Mouse (Mus musculus) embryonic facial prominence, embryonic 10.5 days (tissue): ENCODE measurements at regions not wholly inside any gene's neighbourhood (a gene's known extent, or its start where the extent isn't known, plus 50 kb on each side); places are given as distances from the start of the nearest gene placed in this dataset.
A peak's percentile ranks its signal among the peaks of the same experiment; 100 is the strongest.

ENCODE experiments used
- DNase-seq: peaks from one replicate; pipeline ENCODE4 v3.0.0-alpha.2; 2017; ENCODE audit warnings: low spot score
- H3K27ac ChIP-seq: fragments of 300-500 bp; sonication (generic); replicated peaks from 2 replicates; pipeline ENCODE4 v1.5.1; 2016; ENCODE audit warnings: mild to moderate bottlenecking
- H3K27me3 ChIP-seq: fragments of 300-500 bp; sonication (generic); replicated peaks from 2 replicates; pipeline ENCODE4 v1.6.1; 2016; ENCODE audit warnings: low read depth, mild to moderate bottlenecking; ENCODE audit not compliant: poor library complexity, severe bottlenecking
- H3K36me3 ChIP-seq: fragments of 300-500 bp; sonication (generic); replicated peaks from 2 replicates; pipeline ENCODE4 v1.6.1; 2016; ENCODE audit warnings: mild to moderate bottlenecking, moderate library complexity
- H3K4me1 ChIP-seq: fragments of 300-500 bp; sonication (generic); 2 replicates; pipeline ENCODE4 v1.6.1; 2016
- H3K4me3 ChIP-seq: fragments of 300-500 bp; sonication (generic); 2 replicates; pipeline ENCODE4 v1.5.1; 2016; ENCODE audit warnings: mild to moderate bottlenecking, moderate library complexity
- H3K9me3 ChIP-seq: fragments of 300-500 bp; sonication (generic); 2 replicates; pipeline ENCODE4 v1.6.1; 2016; ENCODE audit warnings: mild to moderate bottlenecking
- WGBS: fragments of 180-500 bp; shearing (Covaris S2); methylation state at CpG from one replicate; pipeline ENCODE4 v1.1.7; 2016; 5-methylcytosine and 5-hydroxymethylcytosine counted together

GRCm38 (mm10) chr8:126717652-126718155 lies 123.9 kb upstream of the Irf2bp2 start:
- H3K4me3 ChIP-seq, result no peak overlapping the region
- H3K36me3 ChIP-seq, result no peaks in the 10 kb centered on the region
- peaks cover 10% of the 10 kb centered on the region for H3K4me1 ChIP-seq
- no peak for DNase-seq
- H3K9me3 ChIP-seq, result no peaks in the 10 kb centered on the region
- H3K27me3 ChIP-seq, result no peaks in the 10 kb centered on the region
- no peak overlapping the region for H3K27ac ChIP-seq
- 87% methylated on average over 2 of the region's 2 CpGs for WGBS

- no peak overlapping the region for H3K27ac ChIP-seq
- no peaks in the 10 kb centered on the region for H3K9me3 ChIP-seq
- H3K27me3 ChIP-seq, result no peaks in the 10 kb centered on the region
- WGBS, result 100% methylated on average over 1 of the region's 1 CpGs
- no peak for DNase-seq
- H3K4me3 ChIP-seq, result no peak overlapping the region
- H3K36me3 ChIP-seq, result no peaks in the 10 kb centered on the region
- peaks cover 10% of the 10 kb centered on the region for H3K4me1 ChIP-seq
These were observed 121.9 kb upstream of the Irf2bp2 start for GRCm38 (mm10) chr8:126715666-126716065.

GRCm38 (mm10) chr8:126713602-126714145 lies 119.9 kb upstream of the Irf2bp2 start:
- H3K4me3 ChIP-seq, result no peak overlapping the region
- no peaks in the 10 kb centered on the region for H3K9me3 ChIP-seq
- no peaks in the 10 kb centered on the region for H3K27me3 ChIP-seq
- H3K27ac ChIP-seq, result no peak overlapping the region
- peaks cover 10% of the 10 kb centered on the region for H3K4me1 ChIP-seq
- no peak for DNase-seq
- no peaks in the 10 kb centered on the region for H3K36me3 ChIP-seq
- 66% methylated on average over 8 of the region's 8 CpGs for WGBS

- no peaks in the 10 kb centered on the region for H3K36me3 ChIP-seq
- H3K27me3 ChIP-seq, result no peaks in the 10 kb centered on the region
- DNase-seq, result no peak
- H3K9me3 ChIP-seq, result no peaks in the 10 kb centered on the region
- H3K4me3 ChIP-seq, result no peak overlapping the region
- WGBS, result 39% methylated on average over 4 of the region's 4 CpGs
- H3K4me1 ChIP-seq, result peaks cover 10% of the 10 kb centered on the region
- H3K27ac ChIP-seq, result no peak overlapping the region
These were observed 119.4 kb upstream of the Irf2bp2 start for GRCm38 (mm10) chr8:126713181-126713580.

GRCm38 (mm10) chr8:126712749-126713148 lies 119.0 kb upstream of the Irf2bp2 start:
- no peaks in the 10 kb centered on the region for H3K27me3 ChIP-seq
- no peak overlapping the region for H3K4me3 ChIP-seq
- no peaks in the 10 kb centered on the region for H3K36me3 ChIP-seq
- 55% methylated on average over 6 of the region's 6 CpGs for WGBS
- no peak overlapping the region for H3K27ac ChIP-seq
- no peaks in the 10 kb centered on the region for H3K9me3 ChIP-seq
- peaks cover 10% of the 10 kb centered on the region for H3K4me1 ChIP-seq
- no peak for DNase-seq

GRCm38 (mm10) chr8:126708956-126709355 lies 115.2 kb upstream of the Irf2bp2 start:
- H3K27ac ChIP-seq, result no peak overlapping the region
- DNase-seq, result no peak
- WGBS, result 71% methylated on average over 2 of the region's 2 CpGs
- H3K36me3 ChIP-seq, result no peaks in the 10 kb centered on the region
- H3K9me3 ChIP-seq, result no peaks in the 10 kb centered on the region
- no peak overlapping the region for H3K4me3 ChIP-seq
- H3K27me3 ChIP-seq, result no peaks in the 10 kb centered on the region; the same call in 1 of the 2 replicates
- H3K4me1 ChIP-seq, result peaks cover 10% of the 10 kb centered on the region

GRCm38 (mm10) chr8:126707300-126707902 lies 113.6 kb upstream of the Irf2bp2 start:
- Histone ChIP-seq H3K4me3 (no peak overlapping the region), H3K27ac (0 out of 2 replicates have a peak overlapping the region, but pooled peaks have one; percentile 30), H3K27me3 (peaks cover 5% of the 10 kb centered on the region; the same call in 1 of the 2 replicates), H3K9me3 (no peaks in the 10 kb centered on the region), H3K36me3 (no peaks in the 10 kb centered on the region), H3K4me1 (peaks cover 2% of the 10 kb centered on the region; the same call in 1 of the 2 replicates)
- no peak for DNase-seq
- WGBS, result 69% methylated on average over 6 of the region's 6 CpGs

GRCm38 (mm10) chr8:126706247-126706646 lies 112.5 kb upstream of the Irf2bp2 start:
- 91% methylated on average over 8 of the region's 8 CpGs for WGBS
- no peaks in the 10 kb centered on the region for H3K9me3 ChIP-seq
- no peaks in the 10 kb centered on the region for H3K36me3 ChIP-seq
- DNase-seq, result no peak
- no peak overlapping the region for H3K4me3 ChIP-seq
- no peaks in the 10 kb centered on the region for H3K4me1 ChIP-seq
- H3K27me3 ChIP-seq, result peaks cover 16% of the 10 kb centered on the region; the same call in 1 of the 2 replicates
- no peak overlapping the region for H3K27ac ChIP-seq

- no peaks in the 10 kb centered on the region for H3K4me1 ChIP-seq
- no peaks in the 10 kb centered on the region for H3K36me3 ChIP-seq
- H3K4me3 ChIP-seq, result no peak overlapping the region
- H3K9me3 ChIP-seq, result no peaks in the 10 kb centered on the region
- no peak for DNase-seq
- peaks cover 23% of the 10 kb centered on the region; the same call in 1 of the 2 replicates for H3K27me3 ChIP-seq
- WGBS, result 73% methylated on average over 2 of the region's 2 CpGs
- H3K27ac ChIP-seq, result no peak overlapping the region
These were observed 111.6 kb upstream of the Irf2bp2 start for GRCm38 (mm10) chr8:126705391-126705790.

GRCm38 (mm10) chr8:126704706-126705105 lies 110.9 kb upstream of the Irf2bp2 start:
- no peak for DNase-seq

GRCm38 (mm10) chr8:126703546-126703945 lies 109.8 kb upstream of the Irf2bp2 start:
- peaks cover 23% of the 10 kb centered on the region; the same call in 1 of the 2 replicates for H3K27me3 ChIP-seq
- H3K4me1 ChIP-seq, result peaks cover 13% of the 10 kb centered on the region
- H3K9me3 ChIP-seq, result no peaks in the 10 kb centered on the region
- no peak for DNase-seq
- H3K36me3 ChIP-seq, result no peaks in the 10 kb centered on the region
- no peak overlapping the region for H3K4me3 ChIP-seq
- WGBS, result 87% methylated on average over 5 of the region's 5 CpGs
- no peak overlapping the region for H3K27ac ChIP-seq

More at GRCm38 (mm10) chr8:126704706-126705105, 110.9 kb upstream of the Irf2bp2 start:
- no peak overlapping the region for H3K4me3 ChIP-seq
- no peak overlapping the region for H3K27ac ChIP-seq
- peaks cover 23% of the 10 kb centered on the region; the same call in 1 of the 2 replicates for H3K27me3 ChIP-seq
- H3K9me3 ChIP-seq, result no peaks in the 10 kb centered on the region
- 94% methylated on average over 8 of the region's 8 CpGs for WGBS
- H3K4me1 ChIP-seq, result peaks cover 1% of the 10 kb centered on the region
- no peaks in the 10 kb centered on the region for H3K36me3 ChIP-seq

- no peaks in the 10 kb centered on the region for H3K36me3 ChIP-seq
- peaks cover 29% of the 10 kb centered on the region; the same call in 1 of the 2 replicates for H3K27me3 ChIP-seq
- no peak overlapping the region for H3K4me3 ChIP-seq
- 88% methylated on average over 6 of the region's 6 CpGs for WGBS
- H3K27ac ChIP-seq, result no peak overlapping the region
- peaks cover 22% of the 10 kb centered on the region for H3K4me1 ChIP-seq
- DNase-seq, result no peak
- no peaks in the 10 kb centered on the region for H3K9me3 ChIP-seq
These were observed 108.5 kb upstream of the Irf2bp2 start for GRCm38 (mm10) chr8:126702294-126702693.

GRCm38 (mm10) chr8:126699389-126699775 lies 105.6 kb upstream of the Irf2bp2 start:
- peak; percentile 50 for DNase-seq
- H3K27ac ChIP-seq, result peak overlapping the region; percentile 86

More at GRCm38 (mm10) chr8:126699389-126699775, 105.6 kb upstream of the Irf2bp2 start:
- Histone ChIP-seq H3K36me3 (no peaks in the 10 kb centered on the region), H3K9me3 (no peaks in the 10 kb centered on the region), H3K4me1 (peaks cover 33% of the 10 kb centered on the region), H3K27me3 (peaks cover 29% of the 10 kb centered on the region; the same call in 1 of the 2 replicates), H3K4me3 (no peak overlapping the region)
- WGBS, result 11% methylated on average over 6 of the region's 6 CpGs
